Mouse (Mus musculus): ENCODE results near the gene Maml2.

Gene Maml2

DNA sequence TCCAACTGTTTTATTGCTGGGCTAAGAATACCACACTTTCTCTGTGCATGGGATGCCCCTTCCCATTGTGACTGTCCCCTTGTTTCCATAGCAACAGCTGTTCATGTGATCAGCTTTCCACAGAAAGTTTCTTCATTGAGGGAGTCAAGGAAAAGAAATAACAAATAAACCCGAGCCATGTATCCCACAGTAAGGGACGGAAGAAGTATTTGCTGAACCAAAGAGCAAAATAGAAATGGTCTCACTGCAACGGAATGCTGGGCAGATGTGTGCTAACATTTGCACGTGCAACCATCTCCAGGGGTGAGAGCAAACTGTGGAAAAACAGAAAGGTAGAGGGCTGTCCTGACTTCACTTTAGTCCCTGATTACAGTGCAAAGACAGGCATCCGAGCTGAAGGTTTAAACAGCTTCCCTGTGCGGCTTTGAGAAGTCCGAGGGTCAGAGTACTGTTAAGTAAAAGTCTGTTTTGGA lies 156.9 kb downstream of the Maml2 start:
- no peak for DNase-seq

DNA sequence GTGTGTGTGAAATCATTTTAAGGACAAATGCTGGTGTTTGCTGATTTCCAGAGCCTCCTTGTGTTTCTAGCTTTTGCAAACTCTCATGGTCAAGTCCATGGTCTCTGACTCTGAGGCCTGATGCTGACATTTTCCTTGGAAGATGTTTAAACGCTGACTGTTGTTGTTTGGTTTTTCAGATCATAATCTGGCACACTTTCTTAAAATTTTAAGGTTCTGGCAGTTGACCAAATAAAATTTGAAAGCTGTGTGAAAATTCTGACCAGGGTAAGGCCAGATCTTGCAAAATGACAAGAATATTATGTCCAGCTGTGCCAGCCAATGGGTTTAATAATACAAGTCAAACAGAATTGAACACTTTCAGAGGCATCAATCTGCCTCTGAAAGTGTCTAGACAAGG lies 157.5 kb downstream of the Maml2 start:
- no peak for DNase-seq

DNA sequence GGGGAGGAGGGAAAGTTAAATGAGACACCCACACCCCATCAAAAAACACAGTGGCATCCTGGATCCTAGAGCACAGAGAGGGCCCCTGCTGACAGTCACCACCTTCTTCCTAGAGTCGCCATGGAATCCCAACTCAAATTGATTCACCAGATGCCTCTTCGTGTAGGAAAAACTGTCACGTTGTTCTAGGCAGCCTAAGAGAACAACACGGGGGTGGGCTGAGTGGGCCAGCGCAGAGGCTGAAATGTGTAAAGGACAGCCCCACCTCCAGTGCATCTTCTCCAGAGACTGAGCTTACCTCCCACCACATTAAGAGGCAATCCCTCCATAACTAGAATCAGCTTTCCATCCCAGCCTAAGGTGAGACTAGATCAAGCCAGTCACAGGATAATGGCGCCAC lies 160.0 kb downstream of the Maml2 start:
- DNase-seq: peak; percentile 32

DNA sequence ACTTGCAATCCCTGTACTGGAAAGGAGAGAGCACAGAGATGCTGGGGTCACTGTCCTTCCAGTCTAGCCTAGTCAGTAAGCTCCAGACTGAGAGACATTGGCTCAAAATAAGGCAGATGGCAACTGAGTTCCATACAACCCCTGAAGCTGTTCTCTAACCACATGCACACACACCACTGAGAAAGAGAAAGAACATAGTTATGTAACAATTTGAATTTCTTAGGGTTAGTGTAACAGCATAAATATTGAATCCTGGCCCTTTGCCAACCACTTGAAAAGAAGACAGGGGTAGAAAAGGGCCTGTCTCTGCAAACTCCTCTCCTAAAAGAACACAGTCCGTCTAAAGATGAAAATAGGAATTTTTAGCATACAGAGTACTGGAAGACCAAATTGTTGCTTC lies 161.6 kb downstream of the Maml2 start:
- DNase-seq: no peak

DNA sequence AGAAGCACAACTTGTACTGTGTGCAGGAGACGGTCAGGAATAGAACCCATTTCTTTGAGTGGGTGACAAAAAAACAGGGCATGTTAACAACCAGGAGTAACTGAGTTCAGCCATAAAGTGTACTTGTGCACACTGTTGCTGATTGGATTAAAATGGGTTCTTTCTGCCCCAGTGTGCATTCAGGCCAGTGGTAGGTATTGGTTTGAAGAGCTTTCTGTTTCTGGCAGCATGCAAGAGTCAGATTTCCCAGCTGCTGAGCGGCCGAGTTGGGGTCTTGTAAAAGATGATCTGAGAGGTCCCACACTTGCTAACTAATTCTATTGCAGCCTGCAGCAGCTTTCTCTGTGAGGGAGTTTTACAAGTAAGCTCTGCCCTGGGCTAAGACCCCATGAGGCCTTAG lies 162.3 kb downstream of the Maml2 start:
- DNase-seq: no peak

DNA sequence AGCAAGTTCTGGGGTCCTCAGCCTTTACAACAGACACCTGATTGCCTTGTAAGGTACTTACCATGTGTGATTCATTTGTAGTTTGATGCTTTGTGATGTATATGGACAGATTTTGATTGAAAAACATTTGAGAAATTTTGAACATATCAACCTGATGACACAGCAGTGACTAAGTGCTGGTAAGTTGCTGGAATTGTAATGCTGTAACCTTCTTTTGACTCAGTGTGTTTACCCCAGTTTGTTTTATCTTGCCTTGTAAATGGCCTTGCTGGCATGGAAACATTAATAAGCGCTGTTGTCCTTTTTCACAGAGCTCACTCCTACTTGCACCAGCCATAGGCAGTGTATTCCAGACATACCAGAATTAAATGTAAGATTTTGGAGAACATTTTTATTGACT lies 163.2 kb downstream of the Maml2 start:
- no peak for DNase-seq

DNA sequence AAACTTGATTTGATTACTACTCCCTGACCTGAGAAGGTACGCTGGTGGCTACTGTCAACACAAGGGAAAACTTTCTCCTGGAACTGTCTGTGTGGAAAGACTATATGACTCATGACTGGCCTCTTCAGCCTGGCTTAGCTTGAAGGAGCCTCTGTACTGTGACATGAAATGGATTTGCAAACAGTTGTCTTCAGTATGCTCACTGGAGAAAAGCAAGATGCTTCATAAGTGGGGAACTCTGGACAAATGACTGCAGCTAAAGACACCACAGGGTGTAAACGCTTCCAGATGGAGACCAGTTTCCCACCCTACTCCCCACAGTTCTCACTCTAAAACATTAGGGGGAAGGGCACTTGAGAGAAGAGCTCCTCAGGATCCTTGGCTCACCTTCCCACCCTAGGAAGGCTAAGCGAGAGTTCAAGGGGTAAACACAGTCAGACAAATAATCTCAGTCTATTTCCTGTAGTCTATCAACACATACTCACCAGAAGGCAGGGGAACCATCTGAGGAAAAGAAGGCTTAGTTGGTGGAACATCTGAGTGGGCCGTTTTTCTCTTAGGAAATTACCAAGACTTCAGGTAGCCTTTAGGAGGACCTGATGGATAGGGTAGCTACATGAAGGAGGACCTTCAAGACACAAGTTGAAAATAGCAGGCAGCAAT lies 167.7 kb downstream of the Maml2 start:
- DNase-seq: no peak

DNA sequence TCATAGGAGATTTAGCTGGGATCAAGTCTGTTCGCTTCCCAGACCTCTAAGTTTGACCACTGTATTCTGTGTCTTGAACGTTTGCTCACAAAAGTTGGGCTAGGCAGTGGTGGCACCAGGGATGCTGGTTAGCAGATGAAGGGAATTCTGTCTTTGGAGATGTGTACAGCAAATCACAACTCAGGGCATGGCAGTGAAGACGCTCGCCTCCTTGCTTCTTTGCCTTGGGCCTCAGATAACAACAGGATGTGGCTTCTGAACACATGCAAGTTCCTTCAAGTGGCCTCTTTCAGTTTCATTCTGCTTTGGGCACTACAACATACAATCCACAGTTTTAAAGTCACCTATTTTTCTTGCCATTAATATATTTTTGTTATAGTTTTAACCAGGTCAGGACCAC lies 168.6 kb downstream of the Maml2 start:
- DNase-seq: no peak

DNA sequence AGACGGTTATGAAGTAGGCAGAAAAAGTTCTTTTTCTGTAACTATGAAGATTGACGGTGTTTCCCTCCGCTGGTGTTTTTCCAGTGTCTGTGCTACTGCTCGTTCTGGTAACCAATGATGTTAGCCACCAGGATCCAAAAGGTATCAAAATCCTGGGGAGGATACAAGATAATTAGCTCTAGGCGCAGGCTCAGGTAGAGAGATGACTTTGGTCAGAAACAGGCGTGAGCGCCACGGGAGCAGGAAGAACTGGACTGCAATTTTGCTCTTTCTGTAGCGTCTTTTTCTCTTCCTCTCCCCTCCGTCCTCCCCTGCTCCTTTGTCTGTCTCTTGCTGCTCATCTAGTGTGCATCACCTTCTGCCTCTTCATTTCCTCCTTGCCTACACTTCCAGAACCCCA lies 169.1 kb downstream of the Maml2 start:
- no peak for DNase-seq

DNA sequence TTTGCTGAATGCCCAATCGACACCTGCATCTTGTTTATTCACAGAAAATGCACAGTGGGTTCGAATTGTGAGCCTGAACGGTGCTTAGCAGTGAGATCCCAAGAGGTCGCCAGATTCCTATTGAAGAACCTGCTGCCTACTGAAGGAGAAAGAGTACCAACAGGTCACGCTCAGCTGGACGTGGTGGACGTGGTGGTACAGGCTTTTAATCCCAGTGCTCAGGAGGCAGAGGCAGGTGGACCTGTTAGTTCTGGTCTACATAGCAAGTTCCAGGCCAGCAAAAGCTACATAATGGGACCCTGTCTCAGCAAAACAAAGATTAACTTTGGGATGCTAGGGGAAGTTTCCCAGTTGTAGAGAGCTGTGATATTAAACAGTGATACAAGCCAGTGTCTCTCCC lies 170.0 kb downstream of the Maml2 start:
- DNase-seq: no peak

DNA sequence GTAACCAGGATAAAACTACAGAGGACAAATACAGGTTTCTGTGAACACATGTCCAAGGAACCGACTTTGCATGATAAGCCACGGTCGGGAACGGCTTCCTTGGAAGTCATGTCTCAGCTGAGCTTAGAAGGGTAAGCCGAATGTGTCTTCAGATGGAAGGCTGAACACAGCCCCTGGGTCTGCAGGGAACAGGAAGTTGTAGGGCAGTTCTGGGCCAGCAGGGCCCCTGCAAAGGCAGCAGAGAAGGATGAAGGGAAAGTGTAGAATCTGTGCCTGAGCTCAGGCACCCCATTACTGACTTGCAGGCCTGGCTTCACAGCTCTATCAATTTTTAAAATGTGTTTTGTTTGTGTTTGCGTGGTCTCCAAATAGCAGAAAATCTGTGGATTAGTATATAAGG lies 171.0 kb downstream of the Maml2 start:
- DNase-seq: no peak

DNA sequence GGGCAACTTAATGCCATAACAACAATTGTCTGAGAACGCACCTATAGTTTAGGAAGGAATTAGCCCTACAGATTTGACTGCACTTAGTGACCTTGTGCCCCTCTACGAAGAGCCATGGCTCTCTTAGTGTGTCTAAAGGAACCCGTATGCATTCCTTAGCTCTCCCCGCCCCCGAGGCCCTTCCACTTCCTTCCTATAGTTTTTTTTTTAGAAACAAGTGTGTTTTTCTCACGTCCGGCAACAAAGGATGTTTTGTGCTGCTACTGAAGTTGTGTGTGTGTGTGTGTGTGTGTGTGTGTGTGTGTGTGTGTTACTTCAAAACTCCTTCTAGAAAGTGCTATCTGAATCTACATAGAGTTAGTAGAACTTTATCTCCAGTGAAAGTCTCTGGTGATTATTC lies 172.3 kb downstream of the Maml2 start:
- DNase-seq: no peak

DNA sequence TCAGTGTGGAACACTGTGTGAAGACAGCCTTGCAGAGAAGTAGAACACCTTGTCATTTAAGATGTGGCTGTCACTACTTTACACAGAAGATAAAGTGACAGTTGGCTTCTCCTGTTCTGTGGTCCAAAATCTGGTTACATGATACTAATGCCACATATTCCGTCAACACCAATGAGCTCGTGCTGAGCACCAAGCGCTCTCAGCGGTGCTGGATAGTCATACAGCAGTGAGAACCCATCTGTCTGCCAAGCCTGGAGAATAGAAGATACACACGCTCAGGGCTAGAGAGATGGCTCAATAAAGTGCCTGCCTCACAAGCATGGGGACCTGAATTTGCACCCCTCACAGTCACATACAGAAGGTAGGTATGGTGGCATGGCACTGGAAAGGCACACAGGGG lies 177.2 kb downstream of the Maml2 start:
- DNase-seq: no peak

DNA sequence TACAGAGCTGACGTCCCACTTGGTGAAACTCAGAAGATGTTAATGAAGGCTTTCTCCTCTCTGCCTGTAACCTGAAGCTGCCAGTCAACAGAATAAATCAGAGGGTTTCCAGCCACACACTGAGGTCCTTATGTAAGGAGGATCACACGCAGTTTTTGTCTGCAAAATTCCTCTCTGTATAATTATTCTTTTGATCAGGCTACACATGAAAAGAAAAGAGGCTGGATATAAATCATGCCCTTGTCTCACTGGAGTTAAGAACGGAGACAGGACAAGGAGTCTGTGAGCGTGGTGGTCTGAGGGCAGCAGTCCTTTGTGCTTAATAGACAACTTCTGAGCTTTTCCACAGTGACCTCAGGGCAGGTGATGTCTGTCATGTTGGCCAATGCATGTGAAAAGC lies 181.5 kb downstream of the Maml2 start:
- no peak for DNase-seq

DNA sequence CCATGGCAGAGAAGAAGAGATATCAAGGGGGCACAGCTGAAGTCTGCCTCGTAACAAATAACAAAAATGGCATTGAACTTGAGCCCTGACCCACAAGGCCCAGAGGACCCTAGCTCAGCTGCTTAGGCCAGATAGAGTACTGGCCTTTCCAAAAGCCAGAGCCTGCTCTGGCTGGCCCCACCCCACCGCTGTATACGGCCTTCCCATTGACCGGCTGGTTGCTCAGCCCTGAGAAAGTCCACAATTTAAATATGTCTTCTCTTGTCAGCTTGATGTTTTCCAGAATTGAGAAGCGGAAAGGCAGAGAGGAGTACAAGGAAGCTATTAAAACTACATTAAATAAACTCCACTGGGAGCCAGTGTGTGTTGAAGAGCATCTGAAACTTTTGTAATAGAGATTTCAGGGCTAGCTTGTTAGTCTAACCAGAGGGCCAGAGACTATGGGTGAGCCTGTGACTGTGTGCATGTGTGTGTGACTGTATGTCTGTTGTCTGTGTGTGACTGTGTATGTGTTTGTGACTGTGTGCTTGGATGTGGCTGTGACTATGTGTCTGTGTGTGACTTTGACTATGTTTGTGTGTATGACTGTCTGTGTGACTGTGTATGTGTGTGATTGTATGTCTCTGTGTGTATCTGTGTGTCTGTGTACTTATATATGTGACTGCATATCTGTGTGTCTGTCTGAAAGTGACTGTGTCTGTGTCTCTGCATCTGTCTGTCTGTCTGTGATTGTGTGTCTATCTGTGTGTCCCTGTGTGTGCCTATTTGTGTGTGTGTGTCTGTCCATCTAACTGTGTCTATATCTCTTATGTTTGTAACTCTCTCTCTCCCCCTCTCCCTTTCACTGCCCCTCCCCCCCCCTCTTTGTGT lies 185.7 kb downstream of the Maml2 start:
- no peak for DNase-seq

DNA sequence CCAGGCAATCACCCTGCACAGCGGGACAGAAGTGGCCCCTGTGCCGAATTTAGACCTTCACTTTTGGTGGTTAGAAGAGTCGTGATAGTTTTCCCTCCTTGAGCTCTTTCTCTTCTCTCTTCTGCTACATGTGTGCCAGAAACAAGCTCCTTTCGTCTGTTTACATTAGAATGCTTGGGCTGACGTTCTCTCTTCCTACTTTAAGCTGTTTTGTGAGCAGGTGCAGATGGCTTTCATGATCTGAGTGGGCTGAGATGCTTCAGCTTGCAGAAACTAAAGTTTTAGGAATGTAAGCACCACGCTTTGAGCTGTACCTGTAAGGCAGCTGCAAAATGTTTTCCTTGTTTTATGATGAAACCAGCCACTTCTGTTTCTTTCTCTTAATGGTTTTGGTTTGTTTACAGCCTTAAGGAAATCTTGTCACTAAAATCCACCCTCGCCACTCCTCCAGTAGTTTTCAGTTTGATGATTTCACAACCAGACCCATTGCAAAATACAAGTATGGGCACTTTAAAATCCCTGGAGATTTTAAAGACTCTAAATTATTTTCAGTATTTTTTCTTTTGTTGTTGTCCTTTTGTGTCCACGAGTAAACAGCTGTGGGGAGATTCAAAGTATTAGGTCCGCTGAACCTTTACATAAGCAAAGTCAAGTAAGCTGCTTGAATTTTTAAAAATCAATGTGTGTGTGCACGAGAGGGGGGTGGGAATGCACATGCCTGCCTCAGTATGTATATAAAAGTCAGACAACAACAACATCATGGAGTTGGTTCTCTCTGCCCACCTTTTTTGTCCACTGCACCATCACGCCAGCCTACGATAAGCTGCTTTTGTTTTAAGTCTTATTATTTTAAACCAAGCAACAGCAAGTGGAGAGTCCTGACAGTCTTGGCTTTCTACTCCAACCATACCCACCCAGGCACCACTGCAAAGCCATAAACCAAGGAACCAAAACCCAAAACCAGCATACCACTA lies 186.8 kb downstream of the Maml2 start:
- peak; percentile 39 for DNase-seq

DNA sequence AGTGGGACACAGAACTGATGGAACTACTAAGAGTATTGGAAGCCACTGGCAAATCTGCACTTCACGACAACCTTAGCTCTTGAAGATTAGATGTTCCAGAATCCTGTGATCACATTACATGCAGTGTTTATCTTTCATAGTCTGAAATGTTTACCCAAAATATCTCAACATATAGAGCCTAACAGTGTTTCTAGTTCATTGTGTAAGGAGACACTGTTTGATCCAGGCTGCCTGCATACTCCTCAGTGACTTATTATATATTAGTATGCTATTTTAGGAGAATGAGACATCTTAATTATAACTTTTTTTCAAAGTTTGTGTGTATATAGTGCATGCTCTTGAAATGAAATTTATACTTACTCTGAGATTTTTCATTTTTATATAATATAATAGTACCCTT lies 188.2 kb downstream of the Maml2 start:
- DNase-seq: no peak

DNA sequence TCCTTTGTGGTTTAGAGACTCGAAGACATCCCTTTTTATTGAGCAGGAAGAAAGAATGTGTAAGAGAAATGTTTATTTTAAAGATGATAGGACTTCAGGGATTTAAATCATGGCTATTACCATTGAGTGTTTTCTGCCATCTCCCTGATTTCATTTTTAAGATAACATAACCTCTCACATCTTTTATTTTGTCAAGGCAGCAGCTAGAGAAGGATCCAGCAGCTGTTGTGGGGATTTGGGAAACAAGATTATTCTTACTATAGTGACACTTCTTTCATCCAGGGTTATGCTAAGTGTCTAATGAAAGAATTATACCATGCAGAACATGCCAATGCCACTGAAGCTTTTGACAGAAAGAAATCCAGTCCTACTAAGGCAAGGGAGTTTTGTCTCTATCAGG lies 193.3 kb downstream of the Maml2 start:
- DNase-seq: no peak

DNA sequence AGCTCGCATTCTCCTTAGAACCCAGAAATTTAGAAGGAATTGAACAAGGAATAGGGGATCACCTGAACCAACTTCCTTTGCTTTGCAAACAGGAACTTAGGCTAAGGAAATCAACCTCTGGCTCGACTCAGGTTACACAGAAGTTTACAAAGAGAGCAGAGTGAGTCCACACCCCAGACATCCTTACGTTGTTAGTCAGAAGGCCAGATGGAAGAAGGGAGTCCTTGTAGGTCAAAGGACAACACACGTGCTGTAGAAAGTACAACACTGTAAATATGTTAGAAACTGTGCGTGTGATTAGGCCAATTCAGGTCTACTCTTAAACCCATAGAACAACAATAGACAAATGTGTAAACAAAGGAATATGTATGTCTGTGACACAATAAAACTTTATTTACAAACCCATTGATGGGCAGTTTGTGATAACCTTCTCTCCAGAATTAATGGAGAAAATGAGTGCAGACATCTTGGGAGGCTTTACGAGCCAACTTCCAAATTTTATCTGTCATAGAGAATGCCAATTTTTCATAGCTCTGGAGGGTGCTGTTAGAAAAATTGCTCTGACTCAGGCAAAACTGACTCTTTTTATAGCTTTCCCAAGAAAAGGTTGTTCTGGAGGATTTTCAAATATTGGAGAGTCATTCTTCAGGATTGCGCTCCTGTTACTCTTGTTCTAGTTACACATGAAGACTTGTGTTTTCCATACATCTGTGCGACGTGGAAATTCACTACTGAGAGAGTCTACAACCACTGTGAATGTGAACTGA lies 194.3 kb downstream of the Maml2 start:
- DNase-seq: no peak

DNA sequence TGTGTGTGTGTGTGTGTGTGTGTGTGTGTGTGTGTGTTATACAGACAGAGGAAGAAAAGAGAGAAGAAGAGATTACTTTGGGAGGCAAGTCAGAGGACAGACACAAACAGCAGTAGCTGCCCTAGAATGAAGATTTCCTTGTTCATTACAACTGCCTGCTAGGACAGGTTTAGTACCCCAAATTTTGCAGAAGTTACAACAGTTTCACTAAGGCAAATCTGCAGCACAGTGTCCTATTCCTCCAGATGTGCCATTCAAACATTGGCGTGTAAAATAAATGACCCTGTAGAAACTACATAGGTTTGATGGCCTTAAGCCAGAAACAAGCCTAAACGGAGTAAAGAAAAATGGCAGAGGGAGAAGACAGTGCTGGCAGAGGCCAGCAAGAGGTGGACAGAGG lies 195.1 kb downstream of the Maml2 start:
- no peak for DNase-seq

DNA sequence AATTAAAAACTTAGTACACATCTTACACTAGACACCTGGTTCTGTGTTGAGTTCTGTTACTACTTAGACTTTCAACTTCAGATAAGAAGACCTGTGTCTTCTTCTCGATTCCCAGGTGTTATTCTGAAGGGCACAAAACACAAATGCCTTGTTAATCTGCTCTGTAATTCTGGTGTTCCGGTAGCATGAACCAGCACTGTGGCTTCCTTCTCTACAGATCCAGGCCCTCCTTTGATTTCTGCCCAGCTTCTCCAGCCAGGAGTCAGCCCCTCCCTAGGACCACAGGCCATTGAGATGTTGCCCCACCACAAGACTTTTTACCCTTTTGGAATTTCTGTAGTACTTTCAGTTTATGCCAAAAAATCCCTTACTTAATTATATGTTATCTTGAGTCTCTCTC lies 196.0 kb downstream of the Maml2 start:
- no peak for DNase-seq

DNA sequence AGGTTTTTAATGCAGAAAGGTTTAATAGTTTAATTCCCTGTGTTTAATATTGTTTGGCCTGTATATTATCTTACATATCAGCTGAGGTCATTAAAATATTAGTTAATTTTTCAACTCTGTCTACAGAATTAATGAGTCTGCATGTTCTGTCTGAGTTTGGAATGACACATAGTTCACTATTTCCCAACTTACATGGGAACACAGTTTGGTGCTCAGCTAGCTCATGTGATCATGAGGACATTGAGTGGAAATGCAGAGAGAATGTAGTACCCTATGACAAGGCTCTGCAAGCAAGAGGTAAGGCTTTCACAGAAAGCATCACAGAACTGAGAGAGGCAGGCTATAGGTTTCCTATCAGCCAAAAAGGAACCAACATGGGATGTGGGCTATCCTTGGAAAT lies 197.8 kb downstream of the Maml2 start:
- no peak for DNase-seq

DNA sequence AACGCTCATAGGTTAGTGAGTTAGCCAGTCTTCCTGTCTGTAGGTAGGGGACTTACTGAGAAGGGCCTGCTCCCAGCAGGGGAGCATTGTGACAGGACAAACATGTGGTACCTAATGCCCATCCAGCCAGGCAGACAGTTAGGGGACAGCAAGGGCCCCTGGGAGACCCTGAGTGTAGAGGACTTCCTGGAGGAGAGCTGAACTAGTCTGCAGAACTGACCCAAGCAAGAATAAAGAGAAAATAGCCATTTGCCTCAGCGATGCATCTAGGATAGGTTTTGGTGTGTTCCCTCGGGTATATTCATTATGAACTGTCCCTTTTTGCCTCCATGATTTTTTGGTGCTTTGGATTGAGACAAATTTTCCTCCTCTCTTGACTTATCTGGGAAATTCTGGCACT lies 199.3 kb downstream of the Maml2 start:
- DNase-seq: no peak

Measured in right cerebral cortex, adult 18-20 months (tissue).